Mouse (Mus musculus) kidney, adult 2 months (tissue): ENCODE measurements around the gene Asb18.

Source experiments
- CTCF ChIP-seq: fragments of 200-500 bp; conservative IDR thresholded peaks from 2 replicates; pipeline ENCODE4 v1.5.1; 2011; ENCODE audit warnings: low read depth, mild to moderate bottlenecking, control low read depth, low read length, moderate library complexity, mixed read lengths; ENCODE audit not compliant: insufficient read depth, insufficient read length
- POLR2A ChIP-seq: fragments of 200-500 bp; IDR thresholded peaks from one replicate; pipeline ENCODE4 v1.6.1; 2011; ENCODE audit warnings: low read depth, low read length, control low read depth

- TF ChIP-seq CTCF (no peak), POLR2A (no peak)
Observed at GRCm38 (mm10) chr1:89923642-89924020, 90.8 kb downstream of the Asb18 start.
